Mouse (Mus musculus) ZHBTc4 (cell line): Measurements from ENCODE around the gene Dpm3.
A peak's percentile ranks its signal among the peaks of the same experiment; 100 is the strongest.

ENCODE experiments used
- DNase-seq: peaks from one replicate; pipeline ENCODE4 v3.0.0-alpha.2; 2011; ENCODE audit warnings: low read depth, low spot score

Gene Dpm3

GRCm38 (mm10) chr3:89294195-89294594, 35.0 kb downstream of the Dpm3 start:
- DNase-seq: no peak

- no peak for DNase-seq
Measured at GRCm38 (mm10) chr3:89295685-89296230, 36.6 kb downstream of the Dpm3 start.

- no peak for DNase-seq
Measured at GRCm38 (mm10) chr3:89296761-89297396, 37.7 kb downstream of the Dpm3 start.

GRCm38 (mm10) chr3:89298908-89299307, 39.8 kb downstream of the Dpm3 start:
- DNase-seq: no peak

- peak; percentile 77 for DNase-seq
Measured at GRCm38 (mm10) chr3:89299499-89299898, 40.3 kb downstream of the Dpm3 start.

GRCm38 (mm10) chr3:89300071-89300470, 40.9 kb downstream of the Dpm3 start:
- DNase-seq: no peak

GRCm38 (mm10) chr3:89300514-89300913, 41.4 kb downstream of the Dpm3 start:
- DNase-seq: no peak

GRCm38 (mm10) chr3:89304440-89304839, 45.3 kb downstream of the Dpm3 start:
- DNase-seq: no peak

GRCm38 (mm10) chr3:89305105-89305504, 45.9 kb downstream of the Dpm3 start:
- DNase-seq: no peak

GRCm38 (mm10) chr3:89305551-89306325, 46.6 kb downstream of the Dpm3 start:
- DNase-seq: no peak

GRCm38 (mm10) chr3:89308089-89308488, 48.9 kb downstream of the Dpm3 start:
- DNase-seq: peak; percentile 91

- DNase-seq: no peak
Measured at GRCm38 (mm10) chr3:89314340-89314739, 55.2 kb downstream of the Dpm3 start.

GRCm38 (mm10) chr3:89314791-89315190, 55.6 kb downstream of the Dpm3 start:
- no peak for DNase-seq

GRCm38 (mm10) chr3:89315195-89315929, 56.2 kb downstream of the Dpm3 start:
- peak; percentile 91 for DNase-seq

- DNase-seq: peak; percentile 60
Measured at GRCm38 (mm10) chr3:89315930-89316831, 57.0 kb downstream of the Dpm3 start.
